Mouse (Mus musculus) neural tube, embryonic 11.5 days (tissue): ENCODE results near the gene Tspan12. TPM values are rescaled to one million over a fixed set of nuclear protein-coding genes. Genes with fewer than 3 reads are reported as not detected.

ENCODE experiments used
- ATAC-seq: fragments of 200-750 bp; cut with Nextera tagmentation; 2 replicates; pipeline ENCODE4 v1.8.0; 2017; ENCODE audit warnings: moderate number of reproducible peaks, mild to moderate bottlenecking, moderate TSS enrichment, moderate library complexity; ENCODE audit not compliant: insufficient read depth, low FRiP score, low TSS enrichment
- DNase-seq: peaks from one replicate; pipeline ENCODE4 v3.0.0-alpha.2; 2015; ENCODE audit warnings: low spot score
- H3K27ac ChIP-seq: fragments of 300-500 bp; sonication (generic); 2 replicates; pipeline ENCODE4 v1.5.1; 2014; ENCODE audit warnings: low read depth, mild to moderate bottlenecking, low read length
- H3K27me3 ChIP-seq: fragments of 300-500 bp; sonication (generic); 2 replicates; pipeline ENCODE4 v1.6.1; 2014; ENCODE audit warnings: mild to moderate bottlenecking, low read length, mixed read lengths; ENCODE audit not compliant: control insufficient read depth, insufficient read depth
- H3K36me3 ChIP-seq: fragments of 300-500 bp; sonication (generic); 2 replicates; pipeline ENCODE4 v1.6.1; 2014; ENCODE audit warnings: mild to moderate bottlenecking, low read length, moderate library complexity, mixed read lengths; ENCODE audit not compliant: control insufficient read depth, insufficient read depth
- H3K4me1 ChIP-seq: fragments of 300-500 bp; sonication (generic); 2 replicates; pipeline ENCODE4 v1.6.1; 2014; ENCODE audit warnings: low read length, mixed read lengths; ENCODE audit not compliant: control insufficient read depth, insufficient read depth
- H3K4me2 ChIP-seq: fragments of 300-500 bp; sonication (generic); 2 replicates; pipeline ENCODE4 v1.6.1; 2014; ENCODE audit warnings: low read depth, mild to moderate bottlenecking, moderate library complexity
- H3K4me3 ChIP-seq: fragments of 300-500 bp; sonication (generic); 2 replicates; pipeline ENCODE4 v1.5.1; 2014; ENCODE audit warnings: low read depth, low read length
- H3K9ac ChIP-seq: fragments of 300-500 bp; sonication (generic); 2 replicates; pipeline ENCODE4 v1.6.1; 2014; ENCODE audit warnings: mild to moderate bottlenecking, low read length
- H3K9me3 ChIP-seq: fragments of 300-500 bp; sonication (generic); 2 replicates; pipeline ENCODE4 v1.6.1; 2016; ENCODE audit warnings: low read length; ENCODE audit not compliant: control insufficient read depth
- WGBS: fragments of 180-500 bp; shearing (Covaris S2); extraction: QIAGEN DNeasy Blood & Tissue Kit; methylation state at CpG from one replicate; pipeline ENCODE4 v1.1.7; 2014; 5-methylcytosine and 5-hydroxymethylcytosine counted together
- polyA plus RNA-seq: library from polyadenylated mRNA; unstranded; fragments of >200 nt; fragmentation: Nextera tagmentation; extraction: Ambion mirVana; gene quantifications from 2 replicates; pipeline ENCODE4 v1.2.1, GENCODE M21; 2014

Gene Tspan12
- polyA plus RNA-seq, 1 experiment from 2014 or later: 70.5 TPM

DNA sequence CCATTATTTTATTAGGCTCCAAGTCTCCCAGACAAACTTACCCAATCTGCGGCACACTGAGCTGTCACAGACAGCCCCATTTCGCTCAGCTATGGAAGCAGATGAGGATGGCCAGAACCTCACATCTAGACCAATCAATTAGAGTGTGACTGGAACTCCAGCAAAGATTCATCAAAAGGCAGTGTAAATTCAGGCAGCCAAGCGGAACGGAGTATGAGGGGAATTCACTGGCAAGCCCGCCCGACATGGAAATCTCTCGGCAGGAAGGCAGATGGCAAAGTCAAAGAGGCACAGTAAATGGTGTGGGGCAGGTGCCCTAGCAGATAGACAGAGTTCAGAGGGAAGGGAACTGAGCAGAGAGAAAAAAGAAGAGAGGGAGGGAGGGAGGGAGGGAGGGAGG is 5.5 kb upstream of the Tspan12 start:
- Histone ChIP-seq H3K4me1 (peaks cover 5% of the 10 kb centered on the region; the same call in 1 of the 2 replicates), H3K9ac (no peak overlapping the region), H3K36me3 (no peaks in the 10 kb centered on the region), H3K27ac (no peak overlapping the region), H3K4me2 (no peak overlapping the region), H3K4me3 (no peak overlapping the region), H3K27me3 (no peaks in the 10 kb centered on the region), H3K9me3 (no peaks in the 10 kb centered on the region)
- peak; percentile 83 for ATAC-seq
- 17% methylated on average over 7 of the region's 7 CpGs for WGBS
- DNase-seq: peak; percentile 53

DNA sequence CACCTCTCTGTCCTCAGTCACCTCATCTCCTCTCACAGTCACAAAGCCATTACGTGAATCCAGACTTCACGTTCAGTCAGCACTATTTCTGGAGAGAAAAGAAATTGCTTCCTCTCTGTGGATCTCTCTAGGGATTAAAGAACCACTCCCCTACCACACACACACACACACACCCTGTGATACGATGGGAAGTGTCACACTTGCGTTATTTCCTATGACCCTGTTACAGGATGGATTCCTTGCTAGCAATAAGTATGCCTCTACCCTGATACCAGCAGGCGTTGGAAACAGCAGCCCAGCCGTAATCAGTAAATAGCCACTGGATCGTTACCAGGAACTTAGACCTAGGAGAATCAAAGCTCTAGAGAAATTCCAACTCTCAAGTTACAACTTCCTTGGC is 3.6 kb upstream of the Tspan12 start:
- Histone ChIP-seq H3K27ac (no peak overlapping the region), H3K4me1 (peaks cover 8% of the 10 kb centered on the region; the same call in 1 of the 2 replicates), H3K9ac (no peak overlapping the region), H3K27me3 (no peaks in the 10 kb centered on the region), H3K36me3 (no peaks in the 10 kb centered on the region), H3K9me3 (no peaks in the 10 kb centered on the region), H3K4me3 (no peak overlapping the region), H3K4me2 (no peak overlapping the region)
- WGBS: 52% methylated on average over 7 of the region's 7 CpGs
- DNase-seq: no peak
- no peak for ATAC-seq

DNA sequence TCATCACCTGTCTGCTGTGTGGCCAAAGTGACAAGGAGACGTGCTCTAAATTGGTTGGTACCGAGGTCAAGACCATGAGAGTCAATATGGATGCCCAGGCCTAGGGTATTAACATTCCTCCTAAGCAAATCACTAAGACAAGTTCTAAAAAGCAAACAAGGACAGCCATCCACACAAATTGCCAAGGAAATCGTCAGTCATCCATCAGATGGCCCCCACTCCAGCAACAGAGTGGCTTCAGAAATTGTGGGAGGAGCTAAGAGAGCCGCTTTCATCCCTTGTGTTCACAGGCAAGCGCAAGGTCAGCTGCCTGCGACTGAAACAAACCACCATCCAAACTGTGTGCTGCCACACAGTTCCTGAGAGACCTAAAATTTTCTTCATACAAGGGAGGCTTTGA is 1.0 kb upstream of the Tspan12 start:
- Histone ChIP-seq H3K27ac (no peak overlapping the region), H3K9me3 (no peaks in the 10 kb centered on the region), H3K4me1 (peaks cover 8% of the 10 kb centered on the region; the same call in 1 of the 2 replicates), H3K27me3 (no peaks in the 10 kb centered on the region), H3K36me3 (no peaks in the 10 kb centered on the region; the same call in 1 of the 2 replicates), H3K9ac (no peak overlapping the region), H3K4me3 (no peak overlapping the region), H3K4me2 (no peak overlapping the region)
- 49% methylated on average over 6 of the region's 6 CpGs for WGBS
- DNase-seq (no peak), ATAC-seq (no peak)

DNA sequence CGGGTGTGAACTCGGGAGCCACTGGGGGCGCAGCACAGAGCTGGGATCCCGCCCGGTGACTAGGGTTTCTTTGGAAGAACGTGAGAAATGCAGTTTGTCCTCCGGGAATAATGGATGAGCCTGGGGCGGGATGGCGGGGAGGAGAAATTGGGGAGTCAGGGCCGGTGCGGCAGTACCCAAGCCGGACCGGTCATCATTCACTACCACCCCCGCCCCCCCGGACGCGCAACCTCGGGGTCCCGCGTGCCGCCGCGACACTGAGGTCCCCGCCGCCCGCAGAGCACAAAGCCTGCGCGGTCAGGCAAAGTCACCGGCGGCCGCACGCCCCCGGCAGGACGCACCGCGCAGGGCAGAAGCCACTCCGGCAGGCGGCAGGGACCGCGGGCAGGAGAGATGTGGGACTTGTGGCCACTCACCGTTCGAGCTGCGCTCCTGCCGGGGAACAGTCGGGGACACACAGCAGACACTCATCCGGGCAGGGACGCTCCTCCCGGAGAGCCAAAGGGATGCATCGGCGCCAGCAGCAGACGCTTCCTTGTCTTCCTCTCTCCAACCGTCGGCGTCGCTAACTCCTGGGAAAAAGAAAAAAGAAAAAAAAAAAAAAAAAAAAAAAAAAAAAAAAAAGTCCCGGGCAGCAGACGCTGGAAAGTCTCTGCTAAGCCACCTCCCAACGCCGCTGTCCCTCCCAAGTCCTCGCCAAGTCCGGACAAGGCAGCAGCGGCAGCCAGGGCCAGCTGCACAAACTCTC is 545 bp downstream of the Tspan12 start:
- DNase-seq: peak; percentile 84

DNA sequence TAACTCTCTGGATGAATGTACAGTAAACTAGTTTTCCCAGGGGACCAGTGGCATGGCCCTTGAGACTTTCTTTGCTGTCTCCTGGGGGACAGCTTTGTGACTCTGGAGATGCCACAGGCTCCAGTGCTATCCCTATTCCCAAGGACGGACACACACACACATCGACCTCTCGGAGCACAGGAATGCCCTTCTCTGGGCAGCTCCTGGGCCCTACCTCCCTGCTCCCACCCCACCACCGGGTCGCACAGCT is 1.0 kb downstream of the Tspan12 start:
- WGBS: 0% methylated on average over 5 of the region's 5 CpGs
- H3K4me2 ChIP-seq: peak overlapping the region; percentile 57
- no peak for DNase-seq

More for the DNA sequence above, 545 bp downstream of the Tspan12 start:
- Histone ChIP-seq H3K36me3 (no peaks in the 10 kb centered on the region; the same call in 1 of the 2 replicates), H3K4me3 (peak overlapping the region; percentile 65), H3K27ac (peak overlapping the region; percentile 90), H3K9ac (peak overlapping the region; percentile 93), H3K27me3 (no peaks in the 10 kb centered on the region), H3K9me3 (no peaks in the 10 kb centered on the region), H3K4me2 (peak overlapping the region; percentile 57), H3K4me1 (0 out of 2 replicates have a peak, but pooled peaks cover 5% of the 10 kb centered on the region)
- WGBS: under 1% methylated on average over 56 of the region's 62 CpGs
- peak; percentile 81 for ATAC-seq

DNA sequence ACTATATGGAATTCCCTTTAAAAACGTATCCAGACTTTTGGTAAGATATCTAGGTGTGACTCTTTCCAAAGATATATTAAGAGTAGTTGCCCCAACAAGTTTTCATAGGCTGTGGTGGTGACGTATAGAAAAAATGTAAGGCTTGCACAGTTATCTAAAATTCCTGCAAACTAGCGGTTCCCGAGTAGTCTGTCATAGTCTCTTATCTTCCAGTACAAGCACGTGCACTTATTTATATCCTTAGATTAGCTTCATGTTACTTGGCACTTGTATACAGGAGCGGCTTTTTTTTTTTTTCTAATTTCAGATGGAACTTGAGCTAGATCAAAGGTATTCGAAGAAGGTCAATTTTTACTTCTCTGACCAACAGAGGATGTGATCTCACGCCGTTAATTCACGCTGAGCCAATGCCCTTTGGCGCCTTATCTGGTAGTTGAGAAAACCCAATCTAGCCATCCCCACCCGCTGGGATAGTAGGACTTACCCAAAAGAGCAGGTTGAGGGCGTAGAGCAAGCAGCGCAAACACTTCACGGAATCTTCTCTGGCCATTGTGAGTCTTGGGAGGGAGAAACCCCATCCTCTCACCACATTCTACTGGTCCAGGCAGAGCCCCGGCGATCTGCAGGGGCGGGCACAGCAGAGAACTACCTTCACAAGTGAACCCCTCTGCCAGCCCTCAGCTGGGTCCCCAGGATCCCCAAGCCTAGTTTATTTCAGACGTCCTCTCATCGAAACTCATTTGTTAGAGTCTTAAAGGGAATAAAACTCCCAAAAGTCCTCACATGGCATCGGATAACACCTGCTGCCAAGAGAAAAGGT is 1.6 kb downstream of the Tspan12 start:
- Histone ChIP-seq H3K4me1 (0 out of 2 replicates have a peak, but pooled peaks cover 5% of the 10 kb centered on the region), H3K4me3 (peak overlapping the region; percentile 65), H3K27me3 (no peaks in the 10 kb centered on the region), H3K9me3 (no peaks in the 10 kb centered on the region), H3K27ac (no peak overlapping the region), H3K36me3 (no peaks in the 10 kb centered on the region; the same call in 1 of the 2 replicates), H3K4me2 (peak overlapping the region; percentile 57), H3K9ac (peak overlapping the region; percentile 93)
- peak; percentile 51 for DNase-seq
- WGBS: 26% methylated on average over 21 of the region's 21 CpGs
- peak; percentile 56; the same call in 1 of the 2 replicates for ATAC-seq

More for the DNA sequence above, 1.0 kb downstream of the Tspan12 start:
- peak overlapping the region; percentile 90; the same call in 1 of the 2 replicates for H3K27ac ChIP-seq
- H3K9ac ChIP-seq: peak overlapping the region; percentile 93
- H3K36me3 ChIP-seq: no peaks in the 10 kb centered on the region; the same call in 1 of the 2 replicates
- peak overlapping the region; percentile 65 for H3K4me3 ChIP-seq
- no peaks in the 10 kb centered on the region for H3K9me3 ChIP-seq
- H3K27me3 ChIP-seq: no peaks in the 10 kb centered on the region
- peak; percentile 91 for ATAC-seq
- H3K4me1 ChIP-seq: 0 out of 2 replicates have a peak, but pooled peaks cover 5% of the 10 kb centered on the region

DNA sequence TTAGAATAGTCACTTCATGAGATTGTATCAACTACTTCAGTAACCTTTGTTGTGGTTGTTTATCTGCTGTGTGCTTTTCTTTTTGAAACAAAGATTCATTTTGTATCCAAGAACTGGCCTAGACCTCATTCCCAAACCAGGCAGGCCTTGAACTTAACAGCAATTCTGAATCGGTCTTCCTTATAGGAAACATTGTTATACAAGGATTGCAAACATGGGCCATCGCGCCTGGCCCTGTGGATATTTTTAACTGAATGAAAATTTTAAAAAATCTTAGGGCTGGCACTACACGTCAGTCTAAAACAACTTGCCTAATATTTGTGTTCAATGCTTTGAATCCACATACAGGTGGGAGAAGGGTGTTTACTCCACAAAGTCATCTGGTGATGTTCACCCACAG is 3.5 kb downstream of the Tspan12 start:
- Histone ChIP-seq H3K4me2 (no peak overlapping the region), H3K36me3 (no peaks in the 10 kb centered on the region; the same call in 1 of the 2 replicates), H3K4me1 (0 out of 2 replicates have a peak, but pooled peaks cover 5% of the 10 kb centered on the region), H3K9me3 (no peaks in the 10 kb centered on the region), H3K9ac (no peak overlapping the region), H3K27me3 (no peaks in the 10 kb centered on the region), H3K4me3 (no peak overlapping the region), H3K27ac (no peak overlapping the region)
- DNase-seq (no peak), ATAC-seq (no peak)
- 98% methylated on average over 4 of the region's 4 CpGs for WGBS

DNA sequence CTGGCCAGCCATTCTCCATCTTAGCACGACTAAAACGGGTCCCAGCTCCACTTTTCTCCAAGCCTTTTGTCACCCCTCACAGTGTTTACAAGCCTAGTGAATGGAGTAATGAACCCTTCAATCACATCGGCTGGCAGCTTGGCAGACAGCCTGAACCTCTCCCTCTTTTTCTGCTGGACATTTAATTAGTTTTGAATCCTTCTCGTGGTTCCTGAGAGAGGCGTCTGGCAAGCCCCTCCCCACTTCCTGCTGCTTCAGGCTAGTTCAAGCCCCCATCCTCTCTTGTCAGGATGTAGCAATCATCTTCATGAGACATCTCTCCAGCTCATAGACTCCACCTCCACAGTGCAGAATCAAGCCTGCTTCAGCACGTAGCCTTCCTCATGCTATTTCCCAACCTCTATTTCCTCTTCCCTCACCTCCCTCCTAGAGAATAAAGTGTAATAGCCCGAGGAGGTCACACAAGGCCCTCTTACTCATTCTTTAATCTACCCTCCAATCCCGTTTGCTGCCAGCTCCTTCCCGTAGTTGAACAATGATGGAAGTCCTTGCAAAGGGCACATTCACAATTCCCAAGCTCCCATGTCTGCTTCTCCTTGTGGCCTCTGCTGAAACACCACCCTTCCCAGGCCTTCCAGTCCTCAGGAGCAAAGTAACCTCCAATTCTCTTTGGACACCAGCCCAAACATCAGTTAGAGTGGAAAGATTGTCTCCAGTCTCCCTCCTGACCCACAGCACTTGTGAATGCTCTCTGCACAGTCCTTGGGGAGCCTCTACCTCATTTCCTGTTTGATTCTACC is 12.1 kb downstream of the Tspan12 start:
- WGBS: 18% methylated on average over 9 of the region's 9 CpGs
- no peak overlapping the region for H3K4me3 ChIP-seq
- ATAC-seq: peak; percentile 72; the same call in 1 of the 2 replicates
- no peak overlapping the region for H3K4me2 ChIP-seq
- no peaks in the 10 kb centered on the region for H3K27me3 ChIP-seq
- 0 out of 2 replicates have a peak, but pooled peaks cover 2% of the 10 kb centered on the region for H3K4me1 ChIP-seq
- no peak overlapping the region for H3K9ac ChIP-seq
- no peak for DNase-seq
- no peaks in the 10 kb centered on the region for H3K36me3 ChIP-seq
- no peak overlapping the region for H3K27ac ChIP-seq
- H3K9me3 ChIP-seq: no peaks in the 10 kb centered on the region
